27 mouse cellular contexts compared by ENCODE assay signal in genomic region chr1:43559043-43559692, GRCm38 (mm10).
DNase-seq lines count a peak whose midpoint lies in the region; ATAC-seq lines count a peak whose summit lies in the region.
"Had no signal": no experiment of that assay in that cellular context is flagged by ENCODE, and none has a peak within 500 bp of the region (broad histone marks: within the 10 kb centered on the region; RNA-seq: fewer than 3 reads in every experiment).

No protein-coding gene starts in this region.

- H3K4me2 ChIP-seq in liver, embryonic 13.5 days = peak overlapping the region; percentile 38
- H3K4me2 ChIP-seq: embryonic facial prominence, embryonic 12.5 days; heart, embryonic 13.5 days; hindbrain, embryonic 15.5 days had no signal

- no peak for DNase-seq in heart, embryonic 10.5 days (ENCODE audit: low spot score)
- DNase-seq in heart, postnatal 10 days = no peak
- DNase-seq in liver, embryonic 13.5 days = peak; percentile 53
- no peak for DNase-seq in cerebellum, adult 11 months
- DNase-seq in thymus, postnatal 4 days = no peak
- no peak for DNase-seq in ovary, postnatal 14 days (ENCODE audit: low spot score)
- DNase-seq: adrenal gland, adult 2 months; cerebellum, adult 2 months; cerebellum, postnatal 25 days; gastrocnemius, postnatal 10 days; heart, postnatal 4 days; kidney, adult 9 months; kidney, postnatal 25 days; lung, adult 18-20 months; lung, postnatal 14 days; right cerebral cortex, adult 18-20 months; right cerebral cortex, postnatal 4 days; thymus, adult 2 months had no signal

- ATAC-seq in erythroblast, adult 5-6 weeks (replicated peaks; ENCODE audit: low FRiP score, poor library complexity, severe bottlenecking) = peak; percentile 81
- ATAC-seq in liver, embryonic 13.5 days (ENCODE audit: low read depth) = peak; percentile 94
- peak; percentile 58 for ATAC-seq in megakaryocyte-erythroid progenitor cell, adult 5-6 weeks (replicated peaks; ENCODE audit: low FRiP score, low TSS enrichment, poor library complexity, severe bottlenecking)
- ATAC-seq: forebrain, embryonic 14.5 days; intestine, embryonic 16.5 days had no signal

- H3K27ac ChIP-seq in heart, embryonic 10.5 days = 0 out of 2 replicates have a peak overlapping the region, but pooled peaks have one; percentile 10
- H3K27ac ChIP-seq in liver, embryonic 13.5 days = peak overlapping the region; percentile 90
- H3K27ac ChIP-seq: embryonic facial prominence, embryonic 12.5 days; heart, embryonic 13.5 days; hindbrain, embryonic 15.5 days; layer of hippocampus, adult 2 months; midbrain, embryonic 10.5 days had no signal

- intact Hi-C loops in heart, postnatal 10 days (cut with DNase I) = no loop called here

- H3K27me3 ChIP-seq in heart, embryonic 10.5 days (ENCODE audit: insufficient read depth, poor library complexity, severe bottlenecking) = no peaks in the 10 kb centered on the region
- H3K27me3 ChIP-seq in liver, embryonic 13.5 days = no peaks in the 10 kb centered on the region
- H3K27me3 ChIP-seq: embryonic facial prominence, embryonic 12.5 days; heart, embryonic 13.5 days; hindbrain, embryonic 15.5 days had no signal

- peaks cover 24% of the 10 kb centered on the region for H3K4me1 ChIP-seq in heart, embryonic 10.5 days
- H3K4me1 ChIP-seq in liver, embryonic 13.5 days (replicated peaks) = peaks cover 83% of the 10 kb centered on the region

- 89% methylated on average over 5 of the region's 5 CpGs for WGBS in heart, embryonic 10.5 days
- 47% methylated on average over 5 of the region's 5 CpGs for WGBS in liver, embryonic 13.5 days (ENCODE audit: insufficient replicate concordance)

- H3K4me3 ChIP-seq in heart, embryonic 10.5 days = no peak overlapping the region
- H3K4me3 ChIP-seq in liver, embryonic 13.5 days (replicated peaks) = 0 out of 2 replicates have a peak overlapping the region, but pooled peaks have one; percentile 1
- H3K4me3 ChIP-seq: embryonic facial prominence, embryonic 12.5 days; heart, embryonic 13.5 days; hindbrain, embryonic 15.5 days; layer of hippocampus, adult 2 months; midbrain, embryonic 10.5 days had no signal

- peak overlapping the region; percentile 50; the same call in 1 of the 2 replicates for H3K9ac ChIP-seq in liver, embryonic 13.5 days
- H3K9ac ChIP-seq: embryonic facial prominence, embryonic 12.5 days; heart, embryonic 13.5 days; hindbrain, embryonic 15.5 days had no signal

- peaks cover 16% of the 10 kb centered on the region for H3K36me3 ChIP-seq in heart, embryonic 10.5 days
- H3K36me3 ChIP-seq in liver, embryonic 13.5 days = peaks cover 10% of the 10 kb centered on the region
- H3K36me3 ChIP-seq: hindbrain, embryonic 15.5 days had no signal

- H3K9me3 ChIP-seq in heart, embryonic 10.5 days = no peaks in the 10 kb centered on the region
- H3K9me3 ChIP-seq in liver, embryonic 13.5 days (replicated peaks) = no peaks in the 10 kb centered on the region
- H3K9me3 ChIP-seq: embryonic facial prominence, embryonic 12.5 days; heart, embryonic 13.5 days; hindbrain, embryonic 15.5 days; midbrain, embryonic 10.5 days had no signal
